Mouse (Mus musculus): ENCODE results near the gene Psapl1. TPM values are rescaled to one million over a fixed set of nuclear protein-coding genes. Genes with fewer than 3 reads are reported as not detected.

The Psapl1 gene
- total and polyA plus RNA-seq, 3 experiments, result not detected

Other genes with a start within 250 kb of the Psapl1 start
- not detected in 2 replicates for gene Sorcs2, start 194.1 kb downstream of the Psapl1 start, total RNA-seq (2012; rRNA removed)
- gene Sorcs2, start 194.1 kb downstream of the Psapl1 start, polyA plus RNA-seq (2012; ENCODE audit: insufficient read depth in 1 of 2, insufficient read length in 2 of 2, low read depth in 1 of 2, low replicate concordance in 2 of 2, missing spikeins in 1 of 2), result not detected